Mouse (Mus musculus) erythroblast, adult 5-6 weeks (primary cell): Measurements from ENCODE around the gene Il17re. TPM values are rescaled to one million over a fixed set of nuclear protein-coding genes. Genes with fewer than 3 reads are reported as not detected.

ENCODE experiments used
- ATAC-seq: replicated peaks from 2 replicates; pipeline ENCODE4 v1.8.0; 2016; ENCODE audit warnings: moderate number of reproducible peaks, mild to moderate bottlenecking, moderate TSS enrichment, inconsistent platforms; ENCODE audit not compliant: poor library complexity, low FRiP score, severe bottlenecking
- total RNA-seq, 2 experiments: library from RNA; stranded (forward) in 1 of 2; stranded (reverse) in 1 of 2; fragments of 150-400 nt in 1 of 2; fragments of 200-764, 138-1000 nt in 1 of 2; gene quantifications; 2 replicates each; pipeline versions ENCODE4 v1.2.3 to v1.2.4; 2015 to 2017; ENCODE audit warnings: low replicate concordance in 2 of 2

Il17re gene
- total RNA-seq (2015; ENCODE audit: low replicate concordance), result 0.42 TPM in 1 of 2 replicates, not detected in the other
- 0.51 TPM in 1 of 2 replicates, not detected in the other for total RNA-seq (2017; ENCODE audit: low replicate concordance)

DNA sequence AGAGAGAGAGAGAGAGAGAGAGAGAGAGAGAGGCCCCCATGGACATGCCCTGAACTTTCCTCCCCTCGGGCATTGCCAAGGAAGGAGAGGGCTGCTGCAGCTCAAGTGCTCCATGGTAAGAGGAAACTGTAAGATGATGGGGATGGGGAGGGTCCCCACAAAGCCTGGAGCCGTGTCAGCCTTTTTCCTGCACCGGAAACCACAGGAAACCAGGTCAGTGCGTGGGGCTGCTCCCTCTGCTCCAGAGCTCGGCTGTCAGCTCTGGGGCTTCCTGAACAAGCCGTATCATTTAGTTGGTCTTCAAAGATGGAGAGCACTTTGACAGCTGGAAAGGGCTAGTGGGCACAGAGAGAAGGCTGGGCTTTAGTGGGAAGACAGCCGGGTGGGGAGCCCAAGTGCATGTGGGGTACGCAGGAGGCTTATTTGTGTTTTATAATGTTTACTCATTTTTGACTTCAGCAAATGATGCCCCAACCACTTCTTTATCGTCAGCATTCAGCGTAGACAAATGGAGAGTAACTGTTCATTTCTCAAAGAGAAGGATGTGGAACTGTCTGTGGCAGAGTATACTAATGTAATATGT, at the start of gene Il17re:
Gene Il17re, plus strand, starts transcription at position 533 of the 583 bp plus-strand sequence.
- no peak for ATAC-seq

DNA sequence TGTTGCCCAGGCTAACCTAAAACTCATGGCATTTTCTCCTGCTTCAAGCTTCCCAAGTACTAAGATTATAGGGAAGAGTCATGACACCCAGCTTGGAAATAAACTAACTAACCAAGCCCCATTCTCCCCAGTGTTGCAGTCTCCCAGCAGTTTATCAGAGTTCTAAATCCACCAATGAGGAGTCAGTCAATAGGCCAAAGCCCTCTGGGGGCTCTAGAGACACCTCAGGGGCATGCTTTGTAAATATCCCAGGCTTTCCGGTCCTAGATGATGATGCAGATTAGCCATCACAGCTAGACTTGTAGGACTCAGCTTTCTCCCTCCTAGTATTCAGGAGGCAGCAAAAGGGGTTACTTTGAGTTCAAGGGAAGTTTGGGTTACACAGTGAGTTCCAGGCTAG, 48.3 kb upstream of the Il17re start:
- ATAC-seq, result no peak

DNA sequence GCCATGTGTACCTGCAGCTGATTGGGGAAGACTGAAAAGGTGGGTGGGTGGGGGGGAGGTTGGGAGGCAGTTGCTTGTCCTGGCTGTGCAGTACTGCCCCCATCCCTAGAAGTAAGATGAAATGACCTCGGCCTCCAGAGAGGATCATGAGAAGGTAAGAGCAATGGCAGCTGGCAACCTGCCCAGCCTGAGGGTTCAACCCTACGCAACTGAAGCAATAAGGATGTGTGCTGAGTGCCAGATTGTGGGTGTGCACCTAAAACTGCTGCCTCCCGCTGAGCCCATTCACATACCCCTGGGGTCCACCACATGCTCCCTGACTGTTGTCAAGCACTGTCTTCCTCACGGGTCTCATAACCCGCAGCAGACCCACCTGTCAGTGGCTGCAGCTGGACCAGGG, 41.9 kb upstream of the Il17re start:
- ATAC-seq, result no peak

DNA sequence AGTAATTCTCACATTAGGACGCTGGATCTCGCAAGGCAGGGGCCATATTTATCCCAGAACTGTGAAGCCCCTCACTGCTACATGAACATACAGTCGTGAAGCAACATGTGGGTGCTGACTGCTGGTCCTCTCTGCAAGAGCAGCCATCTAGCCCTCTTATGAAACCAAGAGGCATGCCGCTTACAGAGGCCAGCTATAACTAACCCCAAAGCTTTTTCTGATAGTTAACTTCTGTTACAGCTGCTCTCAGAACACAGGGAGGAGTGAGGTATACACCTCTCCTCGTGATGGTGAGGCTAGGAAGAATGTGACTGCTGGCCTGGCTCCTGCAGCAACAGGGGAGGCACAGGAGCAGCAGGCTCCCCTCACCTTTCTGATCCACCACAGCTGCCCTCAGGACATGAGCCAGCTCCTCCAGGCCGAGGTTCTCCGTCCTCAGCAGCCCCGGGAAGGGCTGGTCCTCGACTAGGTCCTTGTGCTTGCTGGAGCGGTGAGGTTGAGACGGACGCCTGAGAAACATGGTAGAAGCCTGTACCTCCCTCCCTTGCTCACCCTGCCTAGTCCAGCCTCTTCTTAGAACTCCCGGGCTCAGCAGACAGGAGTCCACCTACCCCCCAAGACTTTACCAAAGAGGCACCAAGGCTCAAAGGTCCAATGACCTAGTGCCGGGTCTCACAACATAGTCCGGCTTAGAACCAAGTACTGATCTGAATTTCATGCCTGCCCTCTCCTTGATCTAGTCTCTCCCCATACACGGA, 39.7 kb upstream of the Il17re start:
- peak; percentile 62 for ATAC-seq

DNA sequence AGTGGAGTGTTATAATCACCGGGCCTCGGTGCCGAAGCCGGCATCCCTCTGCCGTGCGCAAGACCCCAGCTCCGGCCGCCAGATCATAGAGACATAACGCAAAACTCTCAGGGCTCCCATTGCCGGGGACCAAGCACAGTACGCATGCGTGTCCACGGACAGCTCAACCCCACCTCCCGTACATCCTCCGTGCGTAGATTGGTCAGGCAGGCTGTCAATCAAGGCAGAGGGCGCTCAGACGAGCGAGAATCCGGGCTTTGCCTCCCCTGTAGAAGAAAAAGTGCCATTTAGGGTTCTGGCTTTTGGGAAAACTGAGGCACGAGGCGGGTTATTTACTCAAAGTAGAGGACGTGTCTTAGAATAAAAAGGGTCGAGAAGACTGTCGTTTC, 39.1 kb upstream of the Il17re start, which contains the start of gene Rpusd3:
Gene Rpusd3, minus strand, starts transcription at position 142 of the 389 bp plus-strand sequence.
- peak; percentile 96 for ATAC-seq

DNA sequence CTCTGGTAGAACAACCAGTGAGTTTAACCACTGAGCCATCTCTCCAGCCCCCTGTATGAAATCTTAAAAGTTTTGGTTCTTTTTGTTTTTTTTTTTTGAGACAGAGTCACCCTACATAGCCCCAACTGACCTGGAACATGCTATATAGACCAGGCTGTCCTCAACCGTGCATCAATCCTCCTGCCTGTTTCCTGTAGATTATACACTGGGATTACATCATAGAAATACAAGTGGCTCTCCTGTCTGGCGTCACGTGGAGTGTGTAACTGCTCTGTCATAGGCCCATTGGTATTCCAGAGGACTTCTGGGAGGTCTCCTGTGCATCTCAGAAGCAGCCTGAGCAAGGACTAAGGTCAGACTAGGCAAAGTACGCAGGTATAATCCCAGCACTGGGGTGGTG, 35.3 kb upstream of the Il17re start:
- no peak for ATAC-seq

DNA sequence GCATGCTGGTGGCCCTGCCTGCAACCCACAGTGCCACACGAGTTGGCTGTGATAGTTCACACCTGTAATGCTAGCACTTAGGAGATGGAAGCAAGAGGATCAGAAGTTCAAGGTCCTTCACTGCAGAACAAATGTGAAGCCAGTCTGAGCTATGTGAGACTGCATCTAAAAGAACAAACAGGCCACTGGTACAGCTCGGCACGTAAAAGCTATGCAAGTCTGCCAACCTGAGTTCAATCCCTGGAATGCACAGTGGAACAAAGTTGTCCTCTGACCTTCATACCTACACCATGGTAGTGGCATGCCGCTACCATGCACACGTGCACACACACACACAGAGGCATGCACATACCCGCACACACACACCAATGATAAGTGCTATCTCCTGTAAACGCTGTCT, 34.1 kb upstream of the Il17re start:
- ATAC-seq, result no peak

DNA sequence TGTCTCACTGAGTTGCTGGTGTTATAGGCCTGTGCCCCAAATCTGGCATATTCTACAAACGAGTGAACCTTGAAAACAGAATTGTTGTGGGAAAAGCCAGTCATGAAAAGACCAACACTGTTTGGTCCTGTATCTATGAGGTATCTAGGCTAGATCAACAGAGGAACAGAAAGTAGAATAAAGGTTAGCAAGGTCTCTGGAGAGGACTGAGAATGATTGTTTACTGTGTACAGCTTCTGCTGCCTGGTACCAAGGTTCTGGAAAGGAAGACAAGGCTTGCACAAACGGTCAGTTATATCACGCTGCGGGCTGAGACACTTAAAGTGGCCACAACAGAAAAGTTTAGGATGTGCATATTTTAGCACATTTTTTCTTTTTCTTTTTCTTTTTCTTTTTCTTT, 31.6 kb upstream of the Il17re start:
- no peak for ATAC-seq

DNA sequence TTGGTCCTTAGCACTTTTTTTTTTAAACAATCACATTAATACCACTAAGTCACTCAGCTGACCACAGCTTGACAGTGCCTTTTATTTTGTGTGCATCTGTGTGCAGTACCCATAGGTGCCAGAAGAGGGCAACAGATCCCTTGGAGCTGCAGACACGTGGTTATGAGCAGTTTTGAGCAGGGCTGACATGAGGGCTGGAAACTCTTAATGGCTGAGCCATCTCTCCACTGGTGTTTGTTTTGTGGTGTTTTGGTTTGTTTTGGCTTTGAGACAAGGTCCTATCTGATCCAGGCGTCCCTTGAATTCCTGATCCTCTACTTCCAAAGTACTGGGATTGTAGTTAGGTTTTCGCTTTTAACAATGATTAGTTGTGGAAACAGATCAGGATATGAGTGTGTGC, 30.9 kb upstream of the Il17re start:
- ATAC-seq, result peak; percentile 65

DNA sequence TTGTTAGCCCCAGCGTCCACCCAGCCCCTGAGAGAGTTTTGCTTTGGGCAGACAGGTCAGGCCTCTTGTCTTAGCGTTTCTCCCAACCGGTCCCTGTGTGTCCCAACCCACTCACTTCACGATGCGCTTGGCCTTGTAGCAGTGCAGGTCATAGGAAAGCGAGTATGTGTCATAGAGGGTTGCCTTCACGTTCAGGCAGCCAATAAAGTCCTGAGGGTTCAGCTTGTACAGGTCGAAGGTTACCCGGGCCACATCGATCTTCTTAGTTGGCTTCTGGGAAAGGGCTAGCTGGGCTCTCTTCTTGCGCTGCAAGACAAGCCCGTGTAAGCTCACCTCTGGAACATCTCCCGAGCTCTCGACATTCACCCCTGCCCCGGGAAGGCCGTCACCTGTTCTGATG, 30.3 kb upstream of the Il17re start:
- ATAC-seq, result no peak

DNA sequence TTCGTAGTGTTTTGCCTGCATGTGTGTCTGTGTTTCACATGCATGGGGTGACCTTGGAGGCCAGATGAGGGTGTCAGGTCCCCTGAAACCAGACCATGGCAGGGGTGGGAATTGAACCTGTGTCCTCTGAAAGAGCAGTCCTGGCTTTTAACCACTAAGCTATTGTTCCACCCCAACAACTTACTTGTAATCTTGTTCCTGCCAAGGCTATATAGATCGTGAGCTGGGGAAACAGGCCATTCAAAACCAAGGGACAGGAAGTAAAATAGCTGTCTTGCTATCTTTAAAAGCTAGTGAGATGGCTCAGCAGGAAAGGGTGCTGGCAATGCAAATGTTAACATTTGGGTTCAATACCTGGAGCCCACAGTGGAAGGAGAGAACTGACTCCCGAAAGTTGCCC, 28.3 kb upstream of the Il17re start:
- no peak for ATAC-seq

DNA sequence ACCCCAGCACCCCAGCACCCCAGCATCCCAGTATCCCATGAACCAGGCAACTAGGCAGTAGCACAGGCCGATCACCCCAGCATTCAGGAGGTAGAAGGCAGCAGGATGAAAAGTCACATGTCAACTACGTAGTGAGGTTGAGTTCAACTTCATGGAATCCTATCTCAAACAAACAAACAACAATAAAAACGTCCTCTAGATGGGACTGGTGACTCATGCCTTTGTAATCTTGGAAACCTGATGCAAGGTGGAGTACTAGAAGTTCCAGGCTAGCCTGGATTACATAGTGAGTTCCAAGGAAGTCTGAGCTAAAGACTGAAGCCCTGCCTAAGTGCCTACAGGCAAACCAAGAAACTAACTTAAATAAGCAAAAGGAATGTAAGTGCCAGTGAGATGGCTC, 27.4 kb upstream of the Il17re start:
- ATAC-seq, result no peak

DNA sequence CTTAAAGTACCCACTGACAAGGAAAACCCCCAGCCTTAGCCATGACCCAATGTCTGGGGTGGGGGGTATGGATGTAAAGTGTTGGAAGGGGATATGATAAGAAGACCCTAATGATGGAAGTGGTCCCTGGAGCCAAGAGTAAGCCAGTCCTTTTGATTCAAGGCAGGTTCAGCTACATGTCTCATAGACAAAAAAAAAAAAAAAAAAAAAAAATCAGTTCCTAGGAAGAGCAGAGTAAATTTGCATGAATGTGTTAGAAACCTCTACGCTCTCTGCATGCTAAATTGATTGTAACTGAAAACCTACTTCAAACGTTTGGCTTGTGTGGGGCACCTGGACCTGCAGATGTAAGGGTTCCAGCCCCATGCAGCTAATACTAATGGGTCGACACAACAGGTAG, 26.5 kb upstream of the Il17re start:
- ATAC-seq, result no peak

DNA sequence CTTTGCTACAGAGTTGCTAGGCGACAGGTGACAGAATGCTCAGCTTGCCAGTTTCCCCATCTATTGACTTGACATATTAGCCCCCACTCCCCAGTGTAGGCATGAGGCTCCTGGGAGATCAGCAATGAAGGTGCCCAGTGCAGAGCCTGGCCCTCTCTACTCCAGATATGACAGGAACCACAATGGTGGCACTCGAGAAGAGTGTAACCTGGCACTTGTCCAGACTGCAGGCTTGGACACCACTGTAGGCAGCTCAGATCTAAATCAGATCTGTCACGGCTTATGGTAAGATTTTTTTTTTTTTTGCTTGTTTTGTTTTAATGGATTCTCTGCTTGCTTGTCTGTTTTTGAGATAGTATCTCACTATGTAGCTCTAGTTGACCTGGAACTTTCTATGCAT, 24.6 kb upstream of the Il17re start:
- ATAC-seq, result no peak

DNA sequence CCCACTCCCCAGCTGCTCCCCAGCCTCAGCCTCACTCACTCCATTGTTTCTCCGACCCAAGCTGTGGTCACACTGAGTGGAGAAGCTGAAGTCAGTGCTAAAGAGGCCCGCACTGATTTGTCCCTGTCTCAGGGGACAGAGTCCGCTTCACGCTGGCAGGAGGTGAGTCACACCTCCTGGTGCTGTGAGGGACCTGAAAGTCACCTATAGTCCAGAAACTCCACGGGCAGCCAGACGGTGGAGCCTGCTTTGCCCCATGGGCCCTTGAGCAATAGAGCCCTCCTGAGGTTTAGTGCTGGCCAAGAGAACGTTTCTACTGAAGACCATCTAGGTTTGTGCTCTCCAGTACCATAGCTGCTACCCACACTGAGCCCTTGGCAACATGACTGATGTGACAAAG, 23.6 kb upstream of the Il17re start:
- ATAC-seq, result no peak; the same call in 1 of the 2 replicates

DNA sequence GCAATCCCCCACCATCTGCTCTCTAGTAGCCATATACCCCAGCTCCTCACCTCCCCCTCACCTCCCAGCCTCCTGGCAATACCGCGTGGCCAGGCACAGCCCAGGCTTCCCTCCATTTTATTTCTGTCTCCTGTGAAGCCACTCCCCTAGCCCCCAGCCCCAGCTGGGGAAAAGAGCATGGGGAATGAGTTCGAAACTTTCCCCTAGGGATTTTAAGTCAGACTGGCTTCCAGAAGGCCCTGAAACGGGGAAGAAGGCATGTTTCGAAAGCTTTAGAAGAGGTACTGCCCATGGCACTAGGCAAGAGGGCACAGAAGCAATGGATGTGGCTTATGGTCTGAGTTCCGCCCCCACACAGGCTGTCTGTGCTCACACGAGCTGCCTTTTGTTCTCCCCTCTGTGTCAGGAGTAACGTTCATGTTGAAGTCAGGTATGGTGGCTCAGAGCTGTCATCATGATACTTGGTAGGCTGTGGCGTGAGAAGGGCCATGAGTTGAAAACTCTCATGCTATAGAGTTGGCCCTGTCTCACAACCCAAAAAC, 22.5 kb upstream of the Il17re start, which contains the start of gene Cidec:
Gene Cidec, minus strand, starts transcription at position 97 of the 542 bp plus-strand sequence.
- no peak for ATAC-seq

DNA sequence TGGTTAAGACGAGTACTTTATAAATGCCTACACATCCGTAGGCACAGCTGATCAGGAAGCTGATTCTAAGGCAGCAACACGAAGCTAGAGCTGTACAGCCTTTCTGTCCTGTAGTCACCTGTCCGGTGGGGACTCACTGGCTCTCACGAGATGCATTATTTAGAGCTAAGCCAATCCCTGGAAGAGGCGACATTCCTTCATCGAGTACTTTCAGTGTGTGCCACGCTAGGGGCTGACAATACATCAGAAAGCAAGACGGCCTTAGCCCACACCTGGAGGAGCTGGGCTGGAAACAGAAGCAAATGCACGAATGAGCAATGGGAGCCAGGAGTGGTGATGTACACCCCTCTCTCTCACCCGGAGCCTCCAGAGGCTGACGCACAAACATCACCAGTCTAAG, 21.1 kb upstream of the Il17re start:
- no peak for ATAC-seq

DNA sequence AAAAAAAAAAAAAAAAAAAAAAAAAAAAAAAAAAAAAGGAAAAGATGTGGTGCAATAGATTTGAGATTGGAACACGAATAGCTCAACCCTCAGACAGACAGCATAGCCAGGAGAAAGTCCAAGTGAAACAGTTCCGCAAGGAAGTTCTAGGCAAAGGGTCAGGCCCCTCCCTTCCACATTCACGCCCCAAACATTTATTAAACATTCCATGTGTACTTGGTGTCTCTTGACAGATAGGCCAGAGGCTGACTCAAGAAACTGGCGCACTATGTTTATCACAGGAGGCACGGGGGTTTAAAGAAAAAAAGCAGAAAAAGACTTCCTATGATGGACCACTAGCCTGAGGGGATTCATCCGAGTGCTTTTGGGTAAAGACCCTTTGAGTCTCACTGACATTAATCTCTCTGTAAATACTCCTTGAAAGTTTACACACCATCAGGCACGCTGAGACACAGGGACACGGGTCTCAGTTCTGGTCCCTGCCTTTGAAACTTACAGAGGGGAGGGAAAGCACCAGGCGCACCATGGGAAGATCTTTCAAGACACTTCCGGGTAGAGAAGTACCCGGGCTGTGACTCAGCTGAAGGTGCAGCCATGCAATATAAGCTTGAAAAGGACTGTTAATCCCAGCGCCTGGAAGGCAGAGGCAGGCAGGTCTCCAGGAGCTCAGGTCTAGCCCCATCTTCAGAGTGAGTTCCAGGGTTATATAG, 19.4 kb upstream of the Il17re start:
- no peak for ATAC-seq

DNA sequence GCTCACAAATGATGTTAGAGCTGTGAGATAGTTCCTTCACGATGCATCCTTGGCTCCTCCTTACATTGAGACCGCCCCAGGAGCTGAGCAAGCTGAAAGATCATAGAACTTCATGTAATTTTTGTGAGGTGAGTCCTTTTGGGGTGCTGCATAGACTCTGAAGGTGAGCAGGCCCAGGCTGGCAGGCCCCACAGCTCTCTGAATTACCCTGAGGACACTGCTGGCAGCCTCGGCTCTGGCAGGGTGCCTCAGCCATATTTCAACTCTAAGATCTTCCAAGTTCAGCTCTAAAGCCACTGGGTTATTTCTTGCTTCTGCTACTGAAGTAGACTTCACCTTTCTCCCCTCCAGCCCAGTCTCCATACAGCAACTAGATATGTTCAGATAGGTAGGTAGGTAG, 17.6 kb upstream of the Il17re start:
- no peak for ATAC-seq

DNA sequence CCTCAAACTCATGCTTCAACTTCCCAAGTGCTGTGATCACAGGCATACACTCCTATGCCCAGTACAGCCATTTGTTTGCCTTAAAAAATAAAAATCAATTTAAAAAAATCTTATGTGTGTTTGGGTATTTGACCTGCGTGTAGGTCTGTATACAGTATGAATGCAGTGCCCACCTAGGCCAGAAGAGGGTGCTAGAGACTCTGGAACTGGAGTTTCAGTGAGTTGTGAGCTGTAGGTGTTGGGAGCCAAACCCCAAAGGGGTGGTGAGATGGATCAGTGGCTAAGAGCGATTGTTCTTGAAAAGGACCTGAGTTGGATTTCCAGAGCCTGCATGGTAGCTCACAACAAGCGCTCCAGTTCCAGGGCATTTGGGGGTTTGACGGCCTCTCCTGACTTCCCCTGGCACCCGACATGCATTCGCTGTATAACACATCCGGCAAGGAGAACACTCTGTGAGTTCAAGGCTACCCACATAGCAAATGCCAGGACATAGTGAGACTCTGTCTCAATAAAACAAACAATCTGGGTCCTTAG, 17.1 kb upstream of the Il17re start:
- ATAC-seq, result peak; percentile 68
